Mouse (Mus musculus): ENCODE results near the gene Scamp4.

GRCm38 (mm10) chr10:80661149-80661548 lies 58.5 kb downstream of the Scamp4 start:
- peak; percentile 59 for TF ChIP-seq CTCF (IDR thresholded peaks at IDR 0.05; ENCODE audit: low read depth)
- TF ChIP-seq EP300 (IDR thresholded peaks at IDR 0.05; ENCODE audit: low read depth), result no peak
